Mouse (Mus musculus): ENCODE results near the gene Bbc3.

- no peak for TF ChIP-seq EP300 (IDR thresholded peaks at IDR 0.05; ENCODE audit: low read depth)
- no peak for TF ChIP-seq CTCF (IDR thresholded peaks at IDR 0.05; ENCODE audit: low read depth)
Observed at GRCm38 (mm10) chr7:16355854-16356594, 47.8 kb downstream of the Bbc3 start.
